In genomic region chr9:69404671-69405070, GRCm38 (mm10) we compare ENCODE assay signal across 20 mouse cellular contexts. TPM values are rescaled to one million over a fixed set of nuclear protein-coding genes. Genes with fewer than 3 reads are reported as not detected.
DNase-seq lines count a peak whose midpoint lies in the region; ATAC-seq and TF ChIP-seq lines count a peak whose summit lies in the region.
"Had no signal": no experiment of that assay in that cellular context is flagged by ENCODE, and none has a peak within 500 bp of the region (broad histone marks: within the 10 kb centered on the region; RNA-seq: fewer than 3 reads in every experiment).

No protein-coding gene starts in this region.

- no peak overlapping the region for H3K9ac ChIP-seq in midbrain, embryonic 14.5 days (replicated peaks; ENCODE audit: low read length)
- H3K9ac ChIP-seq in kidney, embryonic 16.5 days (replicated peaks; ENCODE audit: low read length) = no peak overlapping the region
- H3K9ac ChIP-seq: forebrain, embryonic 15.5 days; hindbrain, embryonic 12.5 days; hindbrain, embryonic 15.5 days had no signal

- H3K4me1 ChIP-seq in midbrain, embryonic 14.5 days (ENCODE audit: control insufficient read depth, insufficient read depth, low read length) = no peaks in the 10 kb centered on the region
- H3K4me1 ChIP-seq in midbrain, embryonic 10.5 days = no peaks in the 10 kb centered on the region
- H3K4me1 ChIP-seq in kidney, embryonic 16.5 days (ENCODE audit: insufficient read depth, low read length) = no peaks in the 10 kb centered on the region
- H3K4me1 ChIP-seq: forebrain, embryonic 10.5 days; hindbrain, embryonic 12.5 days; hindbrain, embryonic 15.5 days had no signal

- H3K27me3 ChIP-seq in midbrain, embryonic 14.5 days (ENCODE audit: control insufficient read depth, insufficient read depth, low read length) = no peaks in the 10 kb centered on the region
- H3K27me3 ChIP-seq in midbrain, embryonic 10.5 days (ENCODE audit: low read depth, poor library complexity, severe bottlenecking) = no peaks in the 10 kb centered on the region
- no peaks in the 10 kb centered on the region for H3K27me3 ChIP-seq in kidney, embryonic 16.5 days (ENCODE audit: insufficient read depth, low read length)
- H3K27me3 ChIP-seq: forebrain, embryonic 15.5 days; hindbrain, embryonic 12.5 days; hindbrain, embryonic 15.5 days; Patski had no signal

- peaks cover 6% of the 10 kb centered on the region; the same call in 1 of the 2 replicates for H3K36me3 ChIP-seq in midbrain, embryonic 14.5 days (ENCODE audit: control insufficient read depth, insufficient read depth, low read length)
- H3K36me3 ChIP-seq in midbrain, embryonic 10.5 days = peaks cover 13% of the 10 kb centered on the region
- H3K36me3 ChIP-seq in kidney, embryonic 16.5 days (ENCODE audit: insufficient read depth, low read length) = no peaks in the 10 kb centered on the region
- H3K36me3 ChIP-seq: hindbrain, embryonic 12.5 days; hindbrain, embryonic 15.5 days had no signal

- TF ChIP-seq CTCF in brain, embryonic 14.5 days (IDR thresholded peaks at IDR 0.05; ENCODE audit: borderline replicate concordance, extremely low read depth, insufficient read depth, insufficient read length) = no peak

- H3K27ac ChIP-seq in midbrain, embryonic 14.5 days (replicated peaks; ENCODE audit: low read depth, low read length) = no peak overlapping the region
- H3K27ac ChIP-seq in midbrain, embryonic 10.5 days (replicated peaks) = no peak overlapping the region
- H3K27ac ChIP-seq in kidney, embryonic 16.5 days (ENCODE audit: low read length) = no peak overlapping the region
- H3K27ac ChIP-seq: forebrain, embryonic 10.5 days; forebrain, embryonic 15.5 days; hindbrain, embryonic 12.5 days; hindbrain, embryonic 15.5 days had no signal

- H3K4me3 ChIP-seq in midbrain, embryonic 14.5 days (replicated peaks; ENCODE audit: low read depth, low read length) = no peak overlapping the region
- no peak overlapping the region for H3K4me3 ChIP-seq in midbrain, embryonic 10.5 days
- H3K4me3 ChIP-seq in kidney, embryonic 16.5 days (ENCODE audit: low read length) = no peak overlapping the region
- H3K4me3 ChIP-seq: forebrain, embryonic 10.5 days; forebrain, embryonic 15.5 days; hindbrain, embryonic 12.5 days; hindbrain, embryonic 15.5 days had no signal

- no peaks in the 10 kb centered on the region for H3K9me3 ChIP-seq in midbrain, embryonic 14.5 days (ENCODE audit: control insufficient read depth, low read length)
- H3K9me3 ChIP-seq in midbrain, embryonic 10.5 days (replicated peaks) = no peaks in the 10 kb centered on the region
- no peaks in the 10 kb centered on the region for H3K9me3 ChIP-seq in kidney, embryonic 16.5 days (ENCODE audit: low read length)
- H3K9me3 ChIP-seq: forebrain, embryonic 10.5 days; forebrain, embryonic 15.5 days; hindbrain, embryonic 12.5 days; hindbrain, embryonic 15.5 days had no signal

- no peak overlapping the region for H3K4me2 ChIP-seq in midbrain, embryonic 14.5 days (ENCODE audit: low read length)
- no peak overlapping the region for H3K4me2 ChIP-seq in kidney, embryonic 16.5 days (replicated peaks; ENCODE audit: low read depth, low read length)
- H3K4me2 ChIP-seq: forebrain, embryonic 15.5 days; heart, embryonic 11.5 days; hindbrain, embryonic 12.5 days; hindbrain, embryonic 15.5 days had no signal

- no peak for TF ChIP-seq POLR2A in brain, embryonic 14.5 days (IDR thresholded peaks at IDR 0.05; ENCODE audit: borderline replicate concordance, extremely low read depth, insufficient read depth, insufficient read length, poor library complexity, severe bottlenecking)

- DNase-seq in midbrain, embryonic 14.5 days = peak; percentile 11
- DNase-seq in midbrain, embryonic 10.5 days (ENCODE audit: low spot score) = no peak
- DNase-seq in Muller cell, postnatal 12 days (ENCODE audit: inconsistent ontology term) = peak; percentile 59
- DNase-seq in brain, embryonic 14.5 days (ENCODE audit: low read depth) = peak; percentile 41
- DNase-seq in kidney, adult 11 months = no peak
- DNase-seq: adrenal gland, postnatal 10 days; adrenal gland, postnatal 36 days; cerebellum, adult 18-20 months; cerebellum, adult 9-10 months; cerebellum, postnatal 14 days; gastrocnemius, postnatal 10 days; heart, adult 11 months had no signal

- 60% methylated on average over 6 of the region's 6 CpGs for WGBS in midbrain, embryonic 14.5 days
- WGBS in midbrain, embryonic 10.5 days = 88% methylated on average over 6 of the region's 6 CpGs
- 77% methylated on average over 6 of the region's 6 CpGs for WGBS in kidney, embryonic 16.5 days

- no peak for ATAC-seq in midbrain, embryonic 14.5 days (ENCODE audit: low FRiP score, low TSS enrichment)
- ATAC-seq in kidney, embryonic 16.5 days (ENCODE audit: low FRiP score, low TSS enrichment) = no peak
- ATAC-seq: CD4-positive, CD25-positive, alpha-beta regulatory T cell, adult 4 months; forebrain, embryonic 15.5 days; Patski had no signal

RNA-seq across cellular contexts. Expression of gene Ice2, which starts 7.0 kb away (rescaled TPM):
- 10.4 and 12.8 TPM in 2 replicates for polyA plus RNA-seq in midbrain, embryonic 14.5 days (2014; fragmentation: Nextera tagmentation; extraction: Ambion mirVana)
- polyA plus RNA-seq in midbrain, embryonic 10.5 days (2016; fragmentation: Nextera tagmentation; extraction: Ambion mirVana) = 21.9 and 23.2 TPM in 2 replicates
- polyA plus RNA-seq in brain, embryonic 14.5 days (2012; rRNA removed) = 9.1 and 9.2 TPM in 2 replicates
- 21.0 and 22.1 TPM in 2 replicates for polyA plus RNA-seq in kidney, embryonic 16.5 days (2015; fragmentation: Nextera tagmentation; extraction: Ambion mirVana)

RNA-seq across cellular contexts. Expression of gene Anxa2, which starts 48.7 kb away (rescaled TPM):
- polyA plus RNA-seq in midbrain, embryonic 14.5 days (2014; fragmentation: Nextera tagmentation; extraction: Ambion mirVana) = 48.8 and 105 TPM in 2 replicates
- polyA plus RNA-seq in midbrain, embryonic 10.5 days (2016; fragmentation: Nextera tagmentation; extraction: Ambion mirVana) = 133 and 178 TPM in 2 replicates
- polyA plus RNA-seq in brain, embryonic 14.5 days (2012; rRNA removed) = 93.5 and 132 TPM in 2 replicates
- polyA plus RNA-seq in kidney, embryonic 16.5 days (2015; fragmentation: Nextera tagmentation; extraction: Ambion mirVana) = 669 and 753 TPM in 2 replicates

Comparison
In these comparisons a context has a peak if more than half of its experiments do, and no peak if none do; other contexts are left out.
1. DNase-seq: peak in midbrain, embryonic 14.5 days (single experiment), Muller cell, postnatal 12 days (single experiment) and brain, embryonic 14.5 days (single experiment); none in midbrain, embryonic 10.5 days (single experiment) and kidney, adult 11 months (single experiment).